Mouse (Mus musculus) layer of hippocampus, adult 6 months (tissue): ENCODE measurements around the gene 2210016L21Rik. TPM values are rescaled to one million over a fixed set of nuclear protein-coding genes. Genes with fewer than 3 reads are reported as not detected.

ENCODE experiments used
- long read RNA-seq, 2 experiments: library from polyadenylated mRNA; unstranded; transcript quantifications; one replicate each; pipeline ENCODE4 v2.0.0; 2019 to 2020
- polyA plus RNA-seq: library from polyadenylated mRNA; unstranded; fragments of <200 nt; fragmentation: Nextera tagmentation; gene quantifications from 2 replicates; pipeline ENCODE4 v1.2.3, GENCODE M21; 2021

Gene 2210016L21Rik
- polyA plus RNA-seq = 222 and 238 TPM in 2 replicates
- long read RNA-seq, experiment 1, transcript 2210016L21Rik-201 (6 exons, 2,607 nt) = major isoform, 167 of 207 reads
- long read RNA-seq, experiment 1, partial matches to known transcripts = 30 of 207 reads
- long read RNA-seq, experiment 1, other reads (novel, unspliced or antisense) = 8 of 207 reads
- long read RNA-seq, experiment 2, transcript 2210016L21Rik-201 (6 exons, 2,607 nt) = major isoform, 422 of 459 reads
- long read RNA-seq, experiment 2, partial matches to known transcripts = 1 of 459 reads
- long read RNA-seq, experiment 2, other reads (novel, unspliced or antisense) = 35 of 459 reads

DNA sequence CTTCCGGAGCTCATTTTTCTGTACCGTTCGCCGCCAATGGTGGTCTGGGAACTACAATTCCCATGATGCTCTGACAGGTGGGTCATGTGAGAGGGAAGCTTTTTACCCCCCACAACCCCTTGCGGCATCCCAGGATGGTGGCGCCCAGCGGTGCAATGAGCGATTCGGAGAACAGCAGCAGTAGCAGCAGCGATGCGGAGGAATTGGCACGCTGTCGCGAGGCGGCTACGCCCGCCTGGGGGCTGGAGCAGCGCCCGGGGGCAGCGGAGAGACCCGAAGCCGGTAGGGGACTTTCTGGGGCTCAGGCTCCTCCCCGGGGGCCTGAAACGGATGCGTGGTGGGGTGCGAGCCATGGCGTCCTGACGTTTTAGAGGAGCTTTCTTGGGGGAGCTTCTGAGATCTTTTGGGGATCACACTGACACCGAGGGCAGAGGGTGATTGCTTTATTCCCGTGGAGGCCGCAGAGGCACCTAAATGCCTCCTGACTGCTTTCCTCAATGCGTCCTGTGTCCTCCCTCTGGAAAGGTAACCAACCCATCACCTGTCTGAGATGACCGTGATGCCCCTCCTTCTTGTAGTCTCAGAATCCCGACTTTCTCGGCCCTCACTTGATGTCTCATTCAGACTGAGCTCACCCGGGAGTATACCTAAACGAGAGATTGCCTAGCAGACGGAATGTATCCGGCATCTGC lies at the start of gene 2210016L21Rik:
Gene 2210016L21Rik, plus strand, starts transcription at position 85 of the 692 bp plus-strand sequence.

GRCm38 (mm10) chr5:114896688-114897373 lies 45.1 kb upstream of the 2210016L21Rik start, which contains the start of gene Oasl2:
TSS of gene Oasl2 (plus strand) at chr5:114896936.

DNA sequence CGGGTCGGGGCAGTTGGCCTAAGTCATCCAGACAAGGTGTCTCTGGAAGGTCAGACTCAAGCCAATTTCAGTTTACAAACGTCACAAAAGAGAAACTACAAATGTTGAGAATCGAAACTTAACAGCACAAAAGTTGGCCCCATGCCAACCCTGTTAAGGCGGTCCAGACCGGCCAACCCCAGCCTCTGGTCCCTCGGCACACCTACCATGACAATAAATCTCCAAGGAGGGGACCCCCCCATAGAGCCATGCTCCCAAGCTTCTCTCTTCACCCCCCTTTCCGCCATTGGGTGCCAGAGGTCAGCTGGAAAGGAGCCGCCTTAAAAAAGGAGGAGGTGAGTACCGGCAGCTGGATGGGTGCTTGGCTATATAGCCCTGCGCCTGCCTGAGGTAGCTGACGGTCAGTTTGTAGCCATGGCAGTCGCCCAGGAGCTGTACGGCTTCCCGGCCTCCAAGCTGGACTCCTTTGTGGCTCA lies 18.9 kb upstream of the 2210016L21Rik start, which contains the start of gene Oasl1:
Gene Oasl1, plus strand, starts transcription at position 243 of the 476 bp plus-strand sequence.

GRCm38 (mm10) chr5:114970824-114971227 lies 28.9 kb downstream of the 2210016L21Rik start, which contains the start of gene Hnf1a:
TSS of gene Hnf1a (minus strand) at chr5:114971094.

Other genes starting within 250 kb of the 2210016L21Rik start
- 5.0 and 5.3 TPM in 2 replicates for gene Tchp, start 234.4 kb upstream of the 2210016L21Rik start, polyA plus RNA-seq
- 5.0 and 5.6 TPM in 2 replicates for gene Ankrd13a, start 167.5 kb upstream of the 2210016L21Rik start, polyA plus RNA-seq
- gene Git2, start 166.6 kb upstream of the 2210016L21Rik start, polyA plus RNA-seq = 19.1 and 19.8 TPM in 2 replicates
- gene 1500011B03Rik, start 118.7 kb upstream of the 2210016L21Rik start, polyA plus RNA-seq = 275 and 276 TPM in 2 replicates
- gene 4930519G04Rik, start 88.5 kb upstream of the 2210016L21Rik start, polyA plus RNA-seq = not detected in 2 replicates
- 0.10 and 0.14 TPM in 2 replicates for gene Gm9936, start 83.5 kb upstream of the 2210016L21Rik start, polyA plus RNA-seq
- 2.0 and 5.7 TPM in 2 replicates for gene Oasl2, start 45.2 kb upstream of the 2210016L21Rik start, polyA plus RNA-seq
- gene Oasl1, start 18.9 kb upstream of the 2210016L21Rik start, polyA plus RNA-seq = 0.20 and 0.39 TPM in 2 replicates
- gene Hnf1a, start 28.9 kb downstream of the 2210016L21Rik start, polyA plus RNA-seq = 0.04 TPM in 1 of 2 replicates, not detected in the other
- gene Sppl3, start 69.0 kb downstream of the 2210016L21Rik start, polyA plus RNA-seq = 7.9 and 8.7 TPM in 2 replicates
- gene Gm10401, start 156.1 kb downstream of the 2210016L21Rik start, polyA plus RNA-seq = 10.3 and 10.8 TPM in 2 replicates
- 4.2 and 4.3 TPM in 2 replicates for gene Acads, start 177.2 kb downstream of the 2210016L21Rik start, polyA plus RNA-seq
- gene Unc119b, start 192.8 kb downstream of the 2210016L21Rik start, polyA plus RNA-seq = 17.7 and 19.2 TPM in 2 replicates
- 20.8 and 25.1 TPM in 2 replicates for gene Mlec, start 216.0 kb downstream of the 2210016L21Rik start, polyA plus RNA-seq